Mouse (Mus musculus): ENCODE measurements at regions not wholly inside any gene's neighbourhood (a gene's known extent, or its start where the extent isn't known, plus 50 kb on each side); places are given as distances from the start of the nearest gene placed in this dataset.

DNA sequence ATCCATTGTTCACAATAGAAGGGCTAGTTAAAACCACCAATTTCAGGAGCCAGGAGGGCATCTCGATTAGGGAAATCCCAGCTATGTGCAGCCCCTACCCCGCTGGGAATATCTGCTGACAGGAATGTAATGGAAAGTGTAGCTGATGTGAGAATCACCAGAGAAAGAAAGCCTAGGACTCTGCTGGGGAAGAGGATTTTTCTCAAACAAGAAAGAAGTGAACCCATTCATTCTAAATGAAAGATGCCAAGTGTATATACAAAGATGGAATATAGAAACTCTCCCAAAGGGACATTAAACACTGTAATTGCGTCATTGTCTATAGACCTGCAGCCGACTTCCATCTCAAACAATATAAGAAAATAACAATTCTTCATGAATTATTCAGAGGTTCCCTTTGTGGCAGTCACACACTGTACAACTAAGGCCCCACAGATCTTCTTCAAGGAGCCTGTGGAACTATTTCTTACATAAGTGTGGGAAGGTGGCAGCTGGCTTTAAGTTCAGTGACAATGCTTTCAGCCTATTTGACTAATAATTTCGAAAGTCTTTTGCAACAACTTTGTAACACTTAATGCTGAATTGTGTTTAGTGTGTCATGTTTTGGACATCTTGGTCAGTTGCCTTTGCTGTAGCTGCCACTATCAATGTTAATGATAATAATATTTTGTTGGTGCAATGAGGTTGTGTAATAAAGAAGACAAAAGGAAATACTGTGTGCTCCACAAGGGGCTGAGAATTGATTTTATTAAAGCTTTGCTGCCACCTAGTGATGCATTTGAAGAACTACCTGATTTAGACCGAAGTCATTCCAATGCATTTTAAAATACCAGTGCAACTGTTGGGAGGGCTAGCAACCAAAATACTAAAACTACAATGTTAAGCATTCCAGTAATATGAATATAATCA is 285.4 kb upstream of the Rps6ka3 start:
- H3K79me2 ChIP-seq (ENCODE audit: control insufficient read depth, insufficient read depth, low read length): no peaks in the 10 kb centered on the region
- DNase-seq (ENCODE audit: extremely low read depth, low read depth, low spot score): peak; percentile 17
- H3K4me3 ChIP-seq (ENCODE audit: insufficient read depth, low read depth, low read length): no peak overlapping the region
- H3K27ac ChIP-seq (replicated peaks; ENCODE audit: insufficient read depth, low read depth, low read length): no peak overlapping the region
- no peaks in the 10 kb centered on the region for H3K36me3 ChIP-seq (ENCODE audit: control insufficient read depth, insufficient read depth, low read length)
- peak; percentile 33; the same call in 1 of the 2 replicates for TF ChIP-seq CTCF (IDR thresholded peaks at IDR 0.05; ENCODE audit: low read depth, low read length)
- no peak for TF ChIP-seq POLR2A (IDR thresholded peaks at IDR 0.05; ENCODE audit: extremely low read depth, insufficient read depth, low read length)
- H3K4me1 ChIP-seq (ENCODE audit: control insufficient read depth, insufficient read depth, low read length): no peaks in the 10 kb centered on the region
- 29% methylated on average over 6 of the region's 6 CpGs for WGBS
- no peaks in the 10 kb centered on the region for H3K27me3 ChIP-seq (ENCODE audit: control insufficient read depth, insufficient read depth, low read length)
- H3K9ac ChIP-seq (ENCODE audit: low read depth, low read length): no peak overlapping the region

GRCm38 (mm10) chrX:158931864-158932263 is 278.2 kb upstream of the Rps6ka3 start:
- Histone ChIP-seq H3K27ac (replicated peaks; ENCODE audit: insufficient read depth, low read depth, low read length) (no peak overlapping the region), H3K79me2 (ENCODE audit: control insufficient read depth, insufficient read depth, low read length) (no peaks in the 10 kb centered on the region), H3K4me3 (ENCODE audit: insufficient read depth, low read depth, low read length) (no peak overlapping the region), H3K4me1 (ENCODE audit: control insufficient read depth, insufficient read depth, low read length) (no peaks in the 10 kb centered on the region), H3K9ac (ENCODE audit: low read depth, low read length) (no peak overlapping the region), H3K27me3 (ENCODE audit: control insufficient read depth, insufficient read depth, low read length) (no peaks in the 10 kb centered on the region), H3K36me3 (ENCODE audit: control insufficient read depth, insufficient read depth, low read length) (no peaks in the 10 kb centered on the region)
- 63% methylated on average over 1 of the region's 1 CpGs for WGBS
- TF ChIP-seq CTCF (IDR thresholded peaks at IDR 0.05; ENCODE audit: low read depth, low read length): no peak
- TF ChIP-seq POLR2A (IDR thresholded peaks at IDR 0.05; ENCODE audit: extremely low read depth, insufficient read depth, low read length): no peak
- DNase-seq (ENCODE audit: extremely low read depth, low read depth, low spot score): no peak

DNA sequence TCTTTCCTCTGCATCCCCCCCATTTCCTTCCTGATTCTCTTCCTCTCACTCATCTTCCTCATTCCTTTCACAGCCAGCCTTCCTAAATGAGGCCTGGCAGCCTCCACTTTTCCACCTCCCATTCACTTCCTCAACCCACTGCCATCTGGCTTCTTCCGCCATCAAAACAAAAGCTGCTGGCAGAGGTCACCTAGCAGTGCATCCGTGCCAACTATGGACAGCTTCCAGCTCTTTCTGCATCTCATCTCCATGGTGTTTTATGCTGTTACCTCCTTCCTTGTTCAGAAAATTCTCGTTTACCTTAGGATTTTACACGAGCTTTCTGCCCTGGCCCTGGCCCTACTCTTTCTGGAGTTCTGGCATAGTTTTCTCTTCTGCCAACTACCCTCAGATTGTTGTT is 262.9 kb upstream of the Rps6ka3 start:
- Histone ChIP-seq H3K9ac (ENCODE audit: low read depth, low read length) (no peak overlapping the region), H3K4me1 (ENCODE audit: control insufficient read depth, insufficient read depth, low read length) (no peaks in the 10 kb centered on the region), H3K4me3 (ENCODE audit: insufficient read depth, low read depth, low read length) (no peak overlapping the region), H3K27me3 (ENCODE audit: control insufficient read depth, insufficient read depth, low read length) (no peaks in the 10 kb centered on the region), H3K36me3 (ENCODE audit: control insufficient read depth, insufficient read depth, low read length) (no peaks in the 10 kb centered on the region), H3K27ac (replicated peaks; ENCODE audit: insufficient read depth, low read depth, low read length) (no peak overlapping the region), H3K79me2 (ENCODE audit: control insufficient read depth, insufficient read depth, low read length) (no peaks in the 10 kb centered on the region)
- DNase-seq (ENCODE audit: extremely low read depth, low read depth, low spot score): no peak
- WGBS: 55% methylated on average over 4 of the region's 4 CpGs
- TF ChIP-seq CTCF (IDR thresholded peaks at IDR 0.05; ENCODE audit: low read depth, low read length): no peak

DNA sequence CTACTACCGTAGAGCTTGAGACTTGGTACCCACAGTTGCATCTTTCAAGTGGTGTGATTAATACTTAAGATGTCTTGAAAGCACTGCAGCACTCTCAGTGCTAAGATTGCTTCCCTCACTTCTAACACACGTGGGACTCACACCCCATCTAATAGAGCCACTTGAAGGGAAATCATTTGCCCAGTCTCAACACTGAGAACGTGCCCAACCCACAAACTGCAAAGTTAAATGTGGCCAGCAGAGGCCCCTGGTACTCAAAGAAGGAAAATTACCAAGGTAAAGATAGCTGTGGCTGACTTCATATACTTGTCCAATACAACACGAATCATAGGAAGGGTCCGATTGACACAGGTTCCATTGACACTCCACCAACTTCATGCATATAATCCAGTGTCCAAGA is 238.4 kb upstream of the Rps6ka3 start:
- Histone ChIP-seq H3K27me3 (ENCODE audit: control insufficient read depth, insufficient read depth, low read length) (no peaks in the 10 kb centered on the region), H3K36me3 (ENCODE audit: control insufficient read depth, insufficient read depth, low read length) (no peaks in the 10 kb centered on the region), H3K4me3 (ENCODE audit: insufficient read depth, low read depth, low read length) (no peak overlapping the region), H3K4me1 (ENCODE audit: control insufficient read depth, insufficient read depth, low read length) (no peaks in the 10 kb centered on the region), H3K27ac (replicated peaks; ENCODE audit: insufficient read depth, low read depth, low read length) (no peak overlapping the region), H3K79me2 (ENCODE audit: control insufficient read depth, insufficient read depth, low read length) (no peaks in the 10 kb centered on the region), H3K9ac (ENCODE audit: low read depth, low read length) (no peak overlapping the region)
- WGBS: 49% methylated on average over 5 of the region's 5 CpGs
- TF ChIP-seq CTCF (IDR thresholded peaks at IDR 0.05; ENCODE audit: low read depth, low read length): no peak
- no peak for TF ChIP-seq POLR2A (IDR thresholded peaks at IDR 0.05; ENCODE audit: extremely low read depth, insufficient read depth, low read length)
- DNase-seq (ENCODE audit: extremely low read depth, low read depth, low spot score): no peak

GRCm38 (mm10) chrX:158976648-158977047 is 233.5 kb upstream of the Rps6ka3 start:
- no peaks in the 10 kb centered on the region for H3K36me3 ChIP-seq (ENCODE audit: control insufficient read depth, insufficient read depth, low read length)
- no peak overlapping the region for H3K9ac ChIP-seq (ENCODE audit: low read depth, low read length)
- no peaks in the 10 kb centered on the region for H3K4me1 ChIP-seq (ENCODE audit: control insufficient read depth, insufficient read depth, low read length)
- WGBS: 10% methylated on average over 5 of the region's 5 CpGs
- H3K27me3 ChIP-seq (ENCODE audit: control insufficient read depth, insufficient read depth, low read length): no peaks in the 10 kb centered on the region
- H3K27ac ChIP-seq (replicated peaks; ENCODE audit: insufficient read depth, low read depth, low read length): no peak overlapping the region
- peak; percentile 72 for DNase-seq (ENCODE audit: extremely low read depth, low read depth, low spot score)
- no peak overlapping the region for H3K4me3 ChIP-seq (ENCODE audit: insufficient read depth, low read depth, low read length)
- H3K79me2 ChIP-seq (ENCODE audit: control insufficient read depth, insufficient read depth, low read length): no peaks in the 10 kb centered on the region
- TF ChIP-seq POLR2A (IDR thresholded peaks at IDR 0.05; ENCODE audit: extremely low read depth, insufficient read depth, low read length) (no peak), CTCF (IDR thresholded peaks at IDR 0.05; ENCODE audit: low read depth, low read length) (no peak)

- no peak overlapping the region for H3K27ac ChIP-seq (replicated peaks; ENCODE audit: insufficient read depth, low read depth, low read length)
- no peaks in the 10 kb centered on the region for H3K27me3 ChIP-seq (ENCODE audit: control insufficient read depth, insufficient read depth, low read length)
- DNase-seq (ENCODE audit: extremely low read depth, low read depth, low spot score): no peak
- H3K4me3 ChIP-seq (ENCODE audit: insufficient read depth, low read depth, low read length): no peak overlapping the region
- H3K4me1 ChIP-seq (ENCODE audit: control insufficient read depth, insufficient read depth, low read length): no peaks in the 10 kb centered on the region
- WGBS: 90% methylated on average over 2 of the region's 2 CpGs
- H3K36me3 ChIP-seq (ENCODE audit: control insufficient read depth, insufficient read depth, low read length): no peaks in the 10 kb centered on the region
- H3K9ac ChIP-seq (ENCODE audit: low read depth, low read length): no peak overlapping the region
- no peaks in the 10 kb centered on the region for H3K79me2 ChIP-seq (ENCODE audit: control insufficient read depth, insufficient read depth, low read length)
- no peak for TF ChIP-seq CTCF (IDR thresholded peaks at IDR 0.05; ENCODE audit: low read depth, low read length)
- TF ChIP-seq POLR2A (IDR thresholded peaks at IDR 0.05; ENCODE audit: extremely low read depth, insufficient read depth, low read length): no peak
These were observed 225.4 kb upstream of the Rps6ka3 start for GRCm38 (mm10) chrX:158984721-158985120.
